Mouse (Mus musculus): ENCODE results near the gene Arvcf.

GRCm38 (mm10) chr16:18436128-18436527 is 88.1 kb downstream of the Arvcf start:
- TF ChIP-seq CTCF (IDR thresholded peaks at IDR 0.05; ENCODE audit: low read depth) = no peak
- TF ChIP-seq EP300 (IDR thresholded peaks at IDR 0.05; ENCODE audit: low read depth) = no peak
